Mouse (Mus musculus) hematopoietic stem cell, adult 5-6 weeks (primary cell): ENCODE measurements around the gene Arntl2. TPM values are rescaled to one million over a fixed set of nuclear protein-coding genes. Genes with fewer than 3 reads are reported as not detected.

Experiments used
- ATAC-seq, 2 experiments: fragments of 125-278 bp in 1 of 2; replicated peaks in 1 of 2; 2 replicates each; pipeline ENCODE4 v1.8.0; 2016 to 2017; ENCODE audit warnings: inconsistent platforms in 2 of 2, mild to moderate bottlenecking in 2 of 2, moderate number of reproducible peaks in 2 of 2, low read depth in 1 of 2, moderate TSS enrichment in 1 of 2; ENCODE audit not compliant: low FRiP score in 2 of 2, poor library complexity in 2 of 2, severe bottlenecking in 2 of 2, insufficient read depth in 1 of 2, low TSS enrichment in 1 of 2
- total RNA-seq: library from RNA; stranded (forward); fragments of 172-1452, 232-1000 nt; gene quantifications from 2 replicates; pipeline ENCODE4 v1.2.3, GENCODE M21; 2017

The Arntl2 gene
- total RNA-seq, 1 experiment from 2014 or later, result not detected

- no peak for ATAC-seq
Observed at GRCm38 (mm10) chr6:146876820-146877219, 81.0 kb downstream of the Arntl2 start.

DNA sequence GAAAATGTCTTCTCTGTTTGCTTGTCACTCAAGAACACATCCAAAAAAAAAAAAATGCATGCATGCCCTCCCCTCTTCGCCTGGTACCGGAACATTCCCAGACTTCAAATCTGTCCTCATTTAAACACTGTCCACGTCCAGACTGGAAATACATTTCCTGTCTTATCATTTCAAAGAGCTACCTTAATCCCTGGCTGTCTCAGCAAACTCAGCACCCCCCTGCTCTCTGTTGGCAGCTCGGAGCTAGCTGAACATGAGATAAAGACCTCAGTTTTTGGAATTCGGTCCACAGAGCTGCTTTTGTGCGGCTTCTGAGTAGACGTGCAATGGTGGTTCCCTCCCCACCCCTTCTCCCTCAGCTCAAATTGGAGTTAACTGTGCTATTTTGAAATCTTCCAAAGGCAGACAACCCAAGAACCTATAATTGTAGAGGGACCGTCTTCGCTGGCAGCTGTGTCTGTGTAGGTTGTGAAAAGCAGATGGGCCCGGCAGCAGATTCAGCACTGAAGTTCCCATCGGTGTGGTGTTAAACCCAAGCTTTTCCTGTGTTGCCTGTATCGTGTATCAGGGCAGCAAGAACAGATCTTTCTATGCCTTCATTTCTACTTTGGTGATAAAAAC is 81.7 kb downstream of the Arntl2 start:
- no peak for ATAC-seq

GRCm38 (mm10) chr6:146878926-146879325 is 83.1 kb downstream of the Arntl2 start:
- no peak for ATAC-seq

DNA sequence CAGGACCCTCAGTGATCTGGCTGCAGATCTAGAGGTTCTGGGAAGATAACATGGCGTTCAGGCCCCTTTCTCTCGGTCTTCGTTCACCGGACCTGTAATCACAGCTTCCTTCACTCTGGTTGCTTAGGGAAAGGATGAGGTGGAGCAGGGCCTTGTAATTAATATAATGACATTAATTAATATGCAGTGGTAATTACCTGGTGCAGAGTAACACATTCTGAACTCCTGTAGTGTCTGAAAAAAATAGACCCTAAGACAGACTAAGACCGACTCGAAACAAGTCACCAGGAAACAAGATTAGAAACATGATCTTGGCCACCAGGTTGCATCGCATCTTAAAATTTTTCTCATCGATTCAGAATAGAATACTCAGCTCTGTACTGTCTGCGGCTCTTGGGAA is 84.0 kb downstream of the Arntl2 start:
- ATAC-seq, result no peak

DNA sequence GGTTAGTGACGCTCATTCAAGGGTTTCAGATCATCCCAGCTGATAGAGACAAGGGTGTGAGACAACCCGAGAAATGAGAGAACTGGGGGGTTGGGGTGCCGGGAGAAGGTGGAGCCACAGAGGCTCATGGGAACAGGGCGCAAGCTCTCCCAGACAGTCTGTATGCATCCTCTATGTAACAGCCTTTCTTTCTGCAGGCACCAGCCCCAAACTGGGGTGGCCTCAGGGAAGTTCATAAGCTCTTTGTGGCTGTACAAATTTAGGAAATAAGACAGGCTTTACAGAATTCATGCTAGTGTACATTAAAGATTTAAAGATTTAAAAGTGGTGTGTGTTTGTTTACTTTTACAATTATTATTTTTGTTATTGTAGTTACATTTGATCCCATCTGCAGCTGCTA is 84.4 kb downstream of the Arntl2 start:
- no peak for ATAC-seq

- ATAC-seq, result no peak
Observed at GRCm38 (mm10) chr6:146881896-146882770, 86.3 kb downstream of the Arntl2 start.

Other genes with a start within 250 kb of the Arntl2 start
- gene Fgfr1op2, start 218.9 kb upstream of the Arntl2 start, total RNA-seq, result 159 and 166 TPM in 2 replicates
- gene Ints13, start 218.2 kb upstream of the Arntl2 start, total RNA-seq, result 107 and 152 TPM in 2 replicates
- gene Med21, start 153.5 kb upstream of the Arntl2 start, total RNA-seq, result 73.7 TPM in 2 replicates
- 28.1 and 31.5 TPM in 2 replicates for gene Tm7sf3, start 153.2 kb upstream of the Arntl2 start, total RNA-seq
- gene Stk38l, start 71.1 kb upstream of the Arntl2 start, total RNA-seq, result 4.3 and 5.2 TPM in 2 replicates
- not detected in 2 replicates for gene Smco2, start 54.0 kb downstream of the Arntl2 start, total RNA-seq
- 29.1 and 31.6 TPM in 2 replicates for gene Ppfibp1, start 92.4 kb downstream of the Arntl2 start, total RNA-seq
- gene 1700034J05Rik, start 158.4 kb downstream of the Arntl2 start, total RNA-seq, result 0.38 TPM in 1 of 2 replicates, not detected in the other
- 1.5 TPM in 1 of 2 replicates, not detected in the other for gene Rep15, start 236.5 kb downstream of the Arntl2 start, total RNA-seq
- gene Mrps35, start 246.7 kb downstream of the Arntl2 start, total RNA-seq, result 43.6 and 70.9 TPM in 2 replicates